Mouse (Mus musculus) small intestine, adult 2 months (tissue): ENCODE results near the gene Pde4dip. TPM values are rescaled to one million over a fixed set of nuclear protein-coding genes. Genes with fewer than 3 reads are reported as not detected.

Experiments used
- H3K27ac ChIP-seq: fragments of 200-500 bp; 2 replicates; pipeline ENCODE4 v1.5.1; 2012; ENCODE audit warnings: low read depth, low read length, control low read depth, inconsistent platforms; ENCODE audit not compliant: insufficient read depth
- H3K27me3 ChIP-seq: fragments of 200-500 bp; 2 replicates; pipeline ENCODE4 v1.6.1; 2012; ENCODE audit warnings: mild to moderate bottlenecking, moderate library complexity, low read length, inconsistent platforms; ENCODE audit not compliant: control insufficient read depth, insufficient read depth
- H3K36me3 ChIP-seq: fragments of 200-500 bp; 2 replicates; pipeline ENCODE4 v1.6.1; 2012; ENCODE audit warnings: mild to moderate bottlenecking, low read length, control low read depth, inconsistent platforms; ENCODE audit not compliant: control insufficient read depth, insufficient read depth
- H3K4me1 ChIP-seq: fragments of 200-500 bp; 2 replicates; pipeline ENCODE4 v1.6.1; 2012; ENCODE audit warnings: low read length, inconsistent platforms, mixed read lengths; ENCODE audit not compliant: control insufficient read depth, insufficient read depth, insufficient read length
- H3K4me3 ChIP-seq: fragments of 200-500 bp; 2 replicates; pipeline ENCODE4 v1.5.1; 2012; ENCODE audit warnings: low read depth, mild to moderate bottlenecking, control low read depth, inconsistent platforms, low read length, moderate library complexity
- CTCF ChIP-seq: fragments of 200-500 bp; IDR thresholded peaks from 2 replicates; pipeline ENCODE4 v1.5.1; 2012; ENCODE audit warnings: low read depth, mild to moderate bottlenecking, control low read depth, inconsistent platforms, low read length, moderate library complexity, mixed read lengths; ENCODE audit not compliant: insufficient replicate concordance, insufficient read length; ENCODE audit errors: extremely low read depth
- POLR2A ChIP-seq: fragments of 200-500 bp; IDR thresholded peaks from 2 replicates; pipeline ENCODE4 v1.6.1; 2012; ENCODE audit warnings: low read depth, mild to moderate bottlenecking, control low read depth, inconsistent platforms, low read length, moderate library complexity
- WGBS: fragments of 180-500 bp; shearing (Covaris S2); methylation state at CpG from one replicate; pipeline ENCODE4 v1.1.7; 2018; 5-methylcytosine and 5-hydroxymethylcytosine counted together
- polyA plus RNA-seq: library from polyadenylated mRNA; depleted of rRNA; stranded (reverse); fragments of >200 nt; gene quantifications from 2 replicates; pipeline ENCODE4 v1.2.3, GENCODE M21; 2012

The Pde4dip gene
- polyA plus RNA-seq, 1 experiment = 12.2 TPM

- Histone ChIP-seq H3K36me3 (no peaks in the 10 kb centered on the region), H3K27me3 (no peaks in the 10 kb centered on the region), H3K4me1 (0 out of 2 replicates have a peak, but pooled peaks cover 3% of the 10 kb centered on the region), H3K27ac (no peak overlapping the region), H3K4me3 (no peak overlapping the region)
- TF ChIP-seq CTCF = no peak
- no peak for TF ChIP-seq POLR2A
- 45% methylated on average over 7 of the region's 7 CpGs for WGBS
Measured at GRCm38 (mm10) chr3:97811651-97812399, 76.7 kb downstream of the Pde4dip start.

GRCm38 (mm10) chr3:97811158-97811557, 77.3 kb downstream of the Pde4dip start:
- H3K4me1 ChIP-seq = 0 out of 2 replicates have a peak, but pooled peaks cover 3% of the 10 kb centered on the region
- no peak for TF ChIP-seq POLR2A
- no peak for TF ChIP-seq CTCF
- 34% methylated on average over 6 of the region's 6 CpGs for WGBS
- no peaks in the 10 kb centered on the region for H3K27me3 ChIP-seq
- H3K27ac ChIP-seq = no peak overlapping the region
- H3K4me3 ChIP-seq = no peak overlapping the region
- no peaks in the 10 kb centered on the region for H3K36me3 ChIP-seq

- Histone ChIP-seq H3K4me3 (no peak overlapping the region), H3K27me3 (no peaks in the 10 kb centered on the region), H3K4me1 (0 out of 2 replicates have a peak, but pooled peaks cover 3% of the 10 kb centered on the region), H3K36me3 (no peaks in the 10 kb centered on the region), H3K27ac (no peak overlapping the region)
- 71% methylated on average over 2 of the region's 2 CpGs for WGBS
- TF ChIP-seq CTCF (no peak), POLR2A (no peak)
Measured at GRCm38 (mm10) chr3:97810334-97810733, 78.2 kb downstream of the Pde4dip start.

GRCm38 (mm10) chr3:97805559-97805958, 82.9 kb downstream of the Pde4dip start:
- 85% methylated on average over 2 of the region's 2 CpGs for WGBS
- Histone ChIP-seq H3K4me3 (no peak overlapping the region), H3K4me1 (no peaks in the 10 kb centered on the region), H3K27me3 (no peaks in the 10 kb centered on the region), H3K27ac (no peak overlapping the region), H3K36me3 (no peaks in the 10 kb centered on the region)
- TF ChIP-seq CTCF (no peak), POLR2A (no peak)

- Histone ChIP-seq H3K27ac (no peak overlapping the region), H3K4me1 (no peaks in the 10 kb centered on the region), H3K4me3 (no peak overlapping the region), H3K27me3 (no peaks in the 10 kb centered on the region), H3K36me3 (no peaks in the 10 kb centered on the region)
- 37% methylated on average over 3 of the region's 3 CpGs for WGBS
- TF ChIP-seq CTCF (no peak), POLR2A (no peak)
Measured at GRCm38 (mm10) chr3:97803675-97804074, 84.8 kb downstream of the Pde4dip start.

- H3K4me1 ChIP-seq = no peaks in the 10 kb centered on the region
- no peak overlapping the region for H3K4me3 ChIP-seq
- 81% methylated on average over 2 of the region's 2 CpGs for WGBS
- TF ChIP-seq CTCF (no peak), POLR2A (no peak)
- H3K27me3 ChIP-seq = no peaks in the 10 kb centered on the region
- H3K36me3 ChIP-seq = no peaks in the 10 kb centered on the region
- H3K27ac ChIP-seq = no peak overlapping the region
Measured at GRCm38 (mm10) chr3:97802927-97803326, 85.6 kb downstream of the Pde4dip start.

GRCm38 (mm10) chr3:97802297-97802696, 86.2 kb downstream of the Pde4dip start:
- TF ChIP-seq CTCF = no peak
- no peak for TF ChIP-seq POLR2A
- Histone ChIP-seq H3K27me3 (no peaks in the 10 kb centered on the region), H3K4me1 (no peaks in the 10 kb centered on the region), H3K27ac (no peak overlapping the region), H3K36me3 (no peaks in the 10 kb centered on the region), H3K4me3 (no peak overlapping the region)
- WGBS = 78% methylated on average over 5 of the region's 5 CpGs
